Mouse (Mus musculus): ENCODE measurements around the gene 4930583I09Rik. TPM values are rescaled to one million over a fixed set of nuclear protein-coding genes. Genes with fewer than 3 reads are reported as not detected.

4930583I09Rik gene
- total and polyA plus RNA-seq, 2 experiments = not detected

DNA sequence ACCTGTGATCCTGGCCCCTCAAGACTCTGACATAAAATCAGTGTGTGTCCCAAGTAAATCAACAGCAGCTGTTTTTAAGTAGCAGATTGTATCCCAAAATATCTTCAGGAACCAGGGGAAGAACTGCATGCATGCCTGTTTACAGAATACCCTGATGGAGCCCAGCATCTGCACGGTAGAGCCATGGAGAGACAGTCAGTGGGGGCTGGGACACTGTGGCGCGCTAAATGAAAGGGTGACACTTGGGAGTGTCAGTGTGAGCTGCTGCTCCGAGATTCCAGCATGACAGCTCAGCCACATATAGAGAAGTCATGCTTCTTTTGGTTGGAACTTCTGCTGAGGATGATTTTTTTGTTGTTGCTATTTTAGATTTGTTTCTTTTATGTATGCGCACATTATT lies 43.2 kb downstream of the 4930583I09Rik start:
- H3K27ac ChIP-seq (replicated peaks; ENCODE audit: insufficient read depth, low read depth, low read length) = no peak overlapping the region
- no peaks in the 10 kb centered on the region for H3K27me3 ChIP-seq (ENCODE audit: control insufficient read depth, insufficient read depth, low read length)
- no peak for DNase-seq (ENCODE audit: extremely low read depth, low read depth, low spot score)
- no peak for TF ChIP-seq CTCF (IDR thresholded peaks at IDR 0.05; ENCODE audit: low read depth, low read length)
- TF ChIP-seq POLR2A (IDR thresholded peaks at IDR 0.05; ENCODE audit: extremely low read depth, insufficient read depth, low read length) = no peak
- no peak overlapping the region for H3K4me3 ChIP-seq (ENCODE audit: insufficient read depth, low read depth, low read length)
- no peaks in the 10 kb centered on the region for H3K36me3 ChIP-seq (ENCODE audit: control insufficient read depth, insufficient read depth, low read length)
- H3K4me1 ChIP-seq (ENCODE audit: control insufficient read depth, insufficient read depth, low read length) = no peaks in the 10 kb centered on the region
- no peak overlapping the region for H3K9ac ChIP-seq (ENCODE audit: low read depth, low read length)
- H3K79me2 ChIP-seq (ENCODE audit: control insufficient read depth, insufficient read depth, low read length) = no peaks in the 10 kb centered on the region
- WGBS = 87% methylated on average over 5 of the region's 5 CpGs

GRCm38 (mm10) chr17:64792076-64792475 lies 43.8 kb downstream of the 4930583I09Rik start:
- H3K79me2 ChIP-seq (ENCODE audit: control insufficient read depth, insufficient read depth, low read length) = no peaks in the 10 kb centered on the region
- DNase-seq (ENCODE audit: extremely low read depth, low read depth, low spot score) = no peak
- no peak overlapping the region for H3K27ac ChIP-seq (replicated peaks; ENCODE audit: insufficient read depth, low read depth, low read length)
- no peaks in the 10 kb centered on the region for H3K4me1 ChIP-seq (ENCODE audit: control insufficient read depth, insufficient read depth, low read length)
- TF ChIP-seq CTCF (IDR thresholded peaks at IDR 0.05; ENCODE audit: low read depth, low read length) (no peak), POLR2A (IDR thresholded peaks at IDR 0.05; ENCODE audit: extremely low read depth, insufficient read depth, low read length) (no peak)
- WGBS = 94% methylated on average over 3 of the region's 3 CpGs
- H3K36me3 ChIP-seq (ENCODE audit: control insufficient read depth, insufficient read depth, low read length) = no peaks in the 10 kb centered on the region
- H3K4me3 ChIP-seq (ENCODE audit: insufficient read depth, low read depth, low read length) = no peak overlapping the region
- no peaks in the 10 kb centered on the region for H3K27me3 ChIP-seq (ENCODE audit: control insufficient read depth, insufficient read depth, low read length)
- H3K9ac ChIP-seq (ENCODE audit: low read depth, low read length) = no peak overlapping the region

- DNase-seq (ENCODE audit: extremely low read depth, low read depth, low spot score) = no peak
- no peaks in the 10 kb centered on the region for H3K4me1 ChIP-seq (ENCODE audit: control insufficient read depth, insufficient read depth, low read length)
- no peak overlapping the region for H3K9ac ChIP-seq (ENCODE audit: low read depth, low read length)
- WGBS = 61% methylated on average over 3 of the region's 3 CpGs
- H3K27me3 ChIP-seq (ENCODE audit: control insufficient read depth, insufficient read depth, low read length) = no peaks in the 10 kb centered on the region
- no peaks in the 10 kb centered on the region for H3K79me2 ChIP-seq (ENCODE audit: control insufficient read depth, insufficient read depth, low read length)
- no peaks in the 10 kb centered on the region for H3K36me3 ChIP-seq (ENCODE audit: control insufficient read depth, insufficient read depth, low read length)
- TF ChIP-seq POLR2A (IDR thresholded peaks at IDR 0.05; ENCODE audit: extremely low read depth, insufficient read depth, low read length) (no peak), CTCF (IDR thresholded peaks at IDR 0.05; ENCODE audit: low read depth, low read length) (no peak)
- no peak overlapping the region for H3K27ac ChIP-seq (replicated peaks; ENCODE audit: insufficient read depth, low read depth, low read length)
- H3K4me3 ChIP-seq (ENCODE audit: insufficient read depth, low read depth, low read length) = no peak overlapping the region
These were observed 46.7 kb downstream of the 4930583I09Rik start for GRCm38 (mm10) chr17:64789175-64789574.

DNA sequence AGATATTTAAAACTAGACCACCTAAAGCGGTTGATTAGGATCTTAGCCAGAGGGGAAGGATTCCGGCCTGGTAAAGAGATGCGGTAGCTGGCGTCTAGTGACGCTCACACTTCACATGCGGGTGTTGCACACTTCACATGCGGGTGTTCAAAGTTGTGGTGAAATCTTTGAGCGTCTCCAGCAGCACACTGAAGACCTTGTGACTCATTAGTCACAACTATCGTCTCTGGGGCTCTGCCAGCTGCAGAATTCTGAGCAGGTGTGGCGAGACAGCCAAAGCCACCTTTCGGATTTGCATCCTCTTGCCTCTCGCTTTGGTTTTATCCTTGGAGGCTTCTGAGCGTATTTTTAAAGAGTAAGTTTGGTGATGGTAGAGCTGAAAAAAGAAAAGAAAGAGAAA lies 47.6 kb downstream of the 4930583I09Rik start:
- Histone ChIP-seq H3K79me2 (ENCODE audit: control insufficient read depth, insufficient read depth, low read length) (no peaks in the 10 kb centered on the region), H3K36me3 (ENCODE audit: control insufficient read depth, insufficient read depth, low read length) (no peaks in the 10 kb centered on the region), H3K4me1 (ENCODE audit: control insufficient read depth, insufficient read depth, low read length) (no peaks in the 10 kb centered on the region), H3K27me3 (ENCODE audit: control insufficient read depth, insufficient read depth, low read length) (no peaks in the 10 kb centered on the region), H3K9ac (ENCODE audit: low read depth, low read length) (no peak overlapping the region), H3K4me3 (ENCODE audit: insufficient read depth, low read depth, low read length) (no peak overlapping the region), H3K27ac (replicated peaks; ENCODE audit: insufficient read depth, low read depth, low read length) (no peak overlapping the region)
- no peak for TF ChIP-seq POLR2A (IDR thresholded peaks at IDR 0.05; ENCODE audit: extremely low read depth, insufficient read depth, low read length)
- TF ChIP-seq CTCF (IDR thresholded peaks at IDR 0.05; ENCODE audit: low read depth, low read length) = no peak
- WGBS = 94% methylated on average over 13 of the region's 13 CpGs
- DNase-seq (ENCODE audit: extremely low read depth, low read depth, low spot score) = no peak

DNA sequence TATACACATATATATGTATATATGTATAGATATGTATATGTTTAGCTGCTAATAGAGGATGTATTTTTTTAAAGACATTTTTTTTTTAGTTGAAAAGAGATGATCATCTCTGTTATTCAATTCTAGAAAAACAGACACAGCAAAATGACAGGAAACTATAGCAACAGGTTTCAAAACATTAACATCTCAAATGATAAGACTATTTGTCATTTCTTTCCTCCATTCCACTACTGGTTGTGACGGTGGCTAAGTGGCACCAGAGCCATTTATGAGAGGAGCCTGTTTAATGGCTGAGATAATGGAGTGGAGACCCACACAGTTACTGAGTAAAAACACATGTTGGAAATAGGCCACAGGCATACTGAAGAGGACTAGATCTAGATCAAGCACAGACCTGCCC lies 49.9 kb downstream of the 4930583I09Rik start:
- Histone ChIP-seq H3K27ac (replicated peaks; ENCODE audit: insufficient read depth, low read depth, low read length) (no peak overlapping the region), H3K36me3 (ENCODE audit: control insufficient read depth, insufficient read depth, low read length) (no peaks in the 10 kb centered on the region), H3K79me2 (ENCODE audit: control insufficient read depth, insufficient read depth, low read length) (no peaks in the 10 kb centered on the region), H3K4me1 (ENCODE audit: control insufficient read depth, insufficient read depth, low read length) (peaks cover 3% of the 10 kb centered on the region; the same call in 1 of the 2 replicates), H3K4me3 (ENCODE audit: insufficient read depth, low read depth, low read length) (no peak overlapping the region), H3K27me3 (ENCODE audit: control insufficient read depth, insufficient read depth, low read length) (no peaks in the 10 kb centered on the region), H3K9ac (ENCODE audit: low read depth, low read length) (no peak overlapping the region)
- 52% methylated on average over 1 of the region's 1 CpGs for WGBS
- no peak for DNase-seq (ENCODE audit: extremely low read depth, low read depth, low spot score)
- TF ChIP-seq POLR2A (IDR thresholded peaks at IDR 0.05; ENCODE audit: extremely low read depth, insufficient read depth, low read length) (no peak), CTCF (IDR thresholded peaks at IDR 0.05; ENCODE audit: low read depth, low read length) (no peak)

Other genes with a start within 250 kb of the 4930583I09Rik start
- 93.6 and 109 TPM in 2 replicates for gene Man2a1, start 235.3 kb downstream of the 4930583I09Rik start, total RNA-seq (2014; rRNA removed)
- gene Man2a1, start 235.3 kb downstream of the 4930583I09Rik start, polyA plus RNA-seq (2012; rRNA removed) = 25.4 and 34.5 TPM in 2 replicates